Comparison of ENCODE assay signal across 10 mouse cellular contexts in the genomic region with DNA sequence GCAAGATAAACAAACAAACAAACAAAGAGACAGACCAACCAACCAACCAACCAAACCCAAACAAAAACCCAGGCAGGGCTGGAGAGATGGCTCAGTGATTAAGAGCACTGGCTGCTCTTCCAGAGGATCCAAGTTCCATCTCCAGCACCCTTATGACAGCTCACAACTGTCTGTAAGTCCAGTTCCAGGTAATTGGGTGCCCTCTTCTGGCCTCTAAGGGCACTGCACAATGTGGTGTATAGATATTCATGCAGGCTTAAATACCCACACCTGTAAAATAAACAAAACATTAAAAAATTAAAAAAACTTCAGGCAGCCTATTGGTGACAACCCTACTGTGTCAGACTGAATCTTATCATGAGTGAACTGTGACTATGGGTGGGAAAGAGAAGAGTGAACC.
DNase-seq lines count a peak whose midpoint lies in the region; ATAC-seq and TF ChIP-seq lines count a peak whose summit lies in the region.
"Had no signal": no experiment of that assay in that cellular context is flagged by ENCODE, and none has a peak within 500 bp of the region (broad histone marks: within the 10 kb centered on the region; RNA-seq: fewer than 3 reads in every experiment).

No protein-coding gene starts in this region.

- in situ Hi-C loops in CH12.LX (cut with MboI; ENCODE audit: low pct_ligation_motif_present, low pct_unique_long_range_greater_than_20kb, low sequenced_read_pairs) = no loop called here

- ATAC-seq in activated CD4-positive, CD25-positive, alpha-beta regulatory T cell, adult 4 months = no peak
- ATAC-seq: hindbrain, embryonic 16.5 days had no signal

- dilution Hi-C loops in CH12.LX (cut with MboI; ENCODE audit: extremely low pct_ligation_motif_present, extremely low pct_unique_long_range_greater_than_20kb, low sequenced_read_pairs) = no loop called here

- TF ChIP-seq RAD21 in CH12.LX (IDR thresholded peaks at IDR 0.05; ENCODE audit: low read depth, low read length) = peak; percentile 49

- no peaks in the 10 kb centered on the region for H3K36me3 ChIP-seq in kidney, adult 2 months (ENCODE audit: control insufficient read depth, insufficient read depth, low read length)
- H3K36me3 ChIP-seq in CH12.LX (replicated peaks in 1 of 2; ENCODE audit: control insufficient read depth in 1 of 2, insufficient read depth in 1 of 2, low read length in 1 of 2) = no peaks in the 10 kb centered on the region
- H3K36me3 ChIP-seq: heart, embryonic 13.5 days had no signal

- no peaks in the 10 kb centered on the region for H3K79me2 ChIP-seq in CH12.LX (replicated peaks; ENCODE audit: control insufficient read depth, extremely low read depth, insufficient read depth, poor library complexity, severe bottlenecking)

- no peak overlapping the region for H3K9ac ChIP-seq in CH12.LX (ENCODE audit: insufficient read depth, low read depth)
- H3K9ac ChIP-seq: heart, embryonic 13.5 days had no signal

- no peaks in the 10 kb centered on the region for H3K27me3 ChIP-seq in kidney, adult 2 months (replicated peaks; ENCODE audit: control insufficient read depth, insufficient read depth, low read length)
- no peaks in the 10 kb centered on the region for H3K27me3 ChIP-seq in CH12.LX (replicated peaks)
- H3K27me3 ChIP-seq: heart, embryonic 13.5 days had no signal

- no peaks in the 10 kb centered on the region for H3K4me1 ChIP-seq in kidney, adult 2 months (ENCODE audit: control insufficient read depth, insufficient read depth, low read length)
- H3K4me1 ChIP-seq in CH12.LX (ENCODE audit: control insufficient read depth in 1 of 2, insufficient read depth in 2 of 2) = peaks cover 0 to 7% of the 10 kb centered on the region in 2 experiments; a peak in 2 of 4 replicates
- H3K4me1 ChIP-seq: heart, embryonic 13.5 days had no signal

- TF ChIP-seq CTCF in kidney, adult 2 months (conservative IDR thresholded peaks at IDR 0.05; ENCODE audit: insufficient read depth, insufficient read length, low read depth, low read length) = no peak
- TF ChIP-seq CTCF in CH12.LX (conservative IDR thresholded peaks at IDR 0.05 in 1 of 2, IDR thresholded peaks at IDR 0.05 in 1 of 2; ENCODE audit: low read depth in 2 of 2, low read length in 2 of 2) = peak; percentile 7 to 57; a peak in 2 of 4 replicates

- TF ChIP-seq EP300 in CH12.LX (IDR thresholded peaks at IDR 0.05; ENCODE audit: low read length) = no peak

- no peak overlapping the region for H3K4me2 ChIP-seq in CH12.LX (ENCODE audit: insufficient read depth, low read depth, poor library complexity, severe bottlenecking)
- H3K4me2 ChIP-seq: heart, embryonic 13.5 days had no signal

- no peak overlapping the region for H3K4me3 ChIP-seq in kidney, adult 2 months (ENCODE audit: insufficient read depth, low read depth, low read length)
- no peak overlapping the region for H3K4me3 ChIP-seq in CH12.LX (replicated peaks in 1 of 3; ENCODE audit: low read depth in 2 of 3, low read length in 2 of 3, poor library complexity in 1 of 3)
- H3K4me3 ChIP-seq: heart, embryonic 13.5 days had no signal

- TF ChIP-seq POLR2A in kidney, adult 2 months (IDR thresholded peaks at IDR 0.05; ENCODE audit: low read depth, low read length) = no peak
- no peak for TF ChIP-seq POLR2A in CH12.LX (IDR thresholded peaks at IDR 0.05; ENCODE audit: low read depth, low read length)

- peak; percentile 4 for DNase-seq in kidney, adult 2 months
- DNase-seq in kidney, postnatal 10 days = no peak
- peak; percentile 8 for DNase-seq in 3T3-L1 (ENCODE audit: low read depth, low spot score)
- peak; percentile 4 for DNase-seq in CH12.LX (ENCODE audit: extremely low read depth)
- peak; percentile 4 for DNase-seq in c-Kit-positive CD71-positive TER-119-positive erythroid progenitor cells, embryonic 14.5 days (ENCODE audit: low spot score)
- DNase-seq in adrenal gland, postnatal 10 days = no peak
- no peak for DNase-seq in gastrocnemius, postnatal 4 days (ENCODE audit: low spot score in 2 of 2)

- peaks cover 3% of the 10 kb centered on the region for H3K9me3 ChIP-seq in CH12.LX (replicated peaks; ENCODE audit: low read length)
- H3K9me3 ChIP-seq: heart, embryonic 13.5 days had no signal

- no peak overlapping the region for H3K27ac ChIP-seq in kidney, adult 2 months (ENCODE audit: insufficient read depth, low read depth, low read length)
- H3K27ac ChIP-seq in CH12.LX (ENCODE audit: insufficient read depth, low read depth) = no peak overlapping the region
- H3K27ac ChIP-seq: heart, embryonic 13.5 days had no signal

TF ChIP-seq in CH12.LX, 34 proteins besides CTCF, POLR2A, EP300 and RAD21:
- no peak for TF ChIP-seq IRF4 (IDR thresholded peaks at IDR 0.05; ENCODE audit: low read depth, low read length)
- peak; percentile 48 for TF ChIP-seq SMC3 (IDR thresholded peaks at IDR 0.05; ENCODE audit: low read depth, low read length)
TF ChIP-seq in CH12.LX: peak in this region for 1.

Comparison
In these comparisons a context has a peak if more than half of its experiments do, and no peak if none do; other contexts are left out.
1. DNase-seq: peak in kidney, adult 2 months (single experiment), 3T3-L1 (single experiment), CH12.LX (single experiment) and c-Kit-positive CD71-positive TER-119-positive erythroid progenitor cells, embryonic 14.5 days (single experiment); none in kidney, postnatal 10 days (single experiment), adrenal gland, postnatal 10 days (single experiment) and gastrocnemius, postnatal 4 days (0 of 2).